Mouse (Mus musculus): ENCODE data around the gene Bdh2. TPM values are rescaled to one million over a fixed set of nuclear protein-coding genes. Genes with fewer than 3 reads are reported as not detected.

Bdh2 gene
- total RNA-seq (2012; rRNA removed) (0.23 and 0.42 TPM in 2 replicates), polyA plus RNA-seq (2012; ENCODE audit: insufficient read depth in 1 of 2, insufficient read length in 2 of 2, low read depth in 1 of 2, low replicate concordance in 2 of 2, missing spikeins in 1 of 2) (under 1 TPM in 1 of 2 experiments, not detected in 1; 0.22 TPM)

DNA sequence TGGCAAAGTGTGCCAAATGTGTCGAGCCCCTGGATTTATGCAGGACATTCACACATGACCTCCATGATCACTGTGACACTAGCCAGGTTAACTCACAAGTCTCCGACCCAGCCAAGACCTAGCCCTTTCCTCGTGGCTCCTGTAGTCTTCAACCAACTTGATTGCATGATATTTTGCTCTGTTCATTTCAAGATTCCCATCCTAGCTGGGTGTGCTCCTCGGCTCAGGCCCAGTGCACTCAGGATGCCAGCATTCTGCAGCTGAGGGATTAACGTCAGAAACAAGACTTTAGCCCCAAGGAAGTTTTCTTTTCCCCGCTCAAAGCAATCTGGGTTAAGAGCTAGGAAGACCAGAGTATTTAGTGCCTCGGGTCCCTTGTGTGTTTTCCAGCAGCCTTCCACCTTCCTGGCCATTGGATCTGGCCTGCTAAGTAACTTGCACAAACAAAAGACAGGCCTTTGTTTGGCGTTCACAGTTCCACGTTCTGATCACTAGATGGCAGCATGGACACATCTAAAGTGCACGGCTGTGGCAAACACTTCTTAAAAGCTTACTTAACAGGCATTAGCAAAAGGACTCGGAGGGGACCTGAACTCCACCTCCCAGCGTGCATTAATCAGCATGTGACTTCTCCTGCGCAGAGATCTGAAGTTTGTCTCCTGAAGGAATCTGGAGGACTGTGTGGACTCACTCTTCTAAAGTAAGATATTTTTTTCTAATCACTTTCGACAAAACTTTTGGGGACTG lies at the start of gene Bdh2:
Bdh2 (plus strand) TSS at position 553 of the 747 bp plus-strand sequence.
- peak within 1 kb of the TSS; percentile 31; the same call in 1 of the 2 replicates for H3K9ac ChIP-seq (ENCODE audit: control insufficient read depth, low read depth, low read length, poor library complexity, severe bottlenecking)
- no peaks in the 10 kb centered on the region for H3K36me3 ChIP-seq (ENCODE audit: control insufficient read depth in 1 of 2, insufficient read depth in 2 of 2, low read length in 2 of 2)
- TF ChIP-seq CHD2 (IDR thresholded peaks at IDR 0.05; ENCODE audit: low read length) (no peak), MEF2A (IDR thresholded peaks at IDR 0.05; ENCODE audit: extremely low read depth, insufficient replicate concordance, low read depth, low read length, poor library complexity, severe bottlenecking) (no peak), HCFC1 (IDR thresholded peaks at IDR 0.05; ENCODE audit: low read depth, low read length) (no peak), TAL1 (IDR thresholded peaks at IDR 0.05; ENCODE audit: low read length) (no peak), E2F4 (IDR thresholded peaks at IDR 0.05; ENCODE audit: borderline replicate concordance, low read depth, low read length) (no peak), TBP (IDR thresholded peaks at IDR 0.05; ENCODE audit: low read depth, low read length) (no peak), USF1 (IDR thresholded peaks at IDR 0.05; ENCODE audit: low read depth, low read length) (peak; percentile 67; the same call in 1 of the 2 replicates), RAD21 (IDR thresholded peaks at IDR 0.05; ENCODE audit: low read depth, low read length) (peak; percentile 97), MXI1 (IDR thresholded peaks at IDR 0.05; ENCODE audit: low read depth, low read length) (peak; percentile 49; the same call in 1 of the 2 replicates), SIN3A (IDR thresholded peaks at IDR 0.05; ENCODE audit: low read length) (peak; percentile 30; the same call in 1 of the 2 replicates), MYB (IDR thresholded peaks at IDR 0.05; ENCODE audit: low read depth, low read length) (no peak), RCOR1 (IDR thresholded peaks at IDR 0.05; ENCODE audit: low read depth, low read length) (no peak), KAT2A (conservative IDR thresholded peaks at IDR 0.05; ENCODE audit: low read depth, low read length) (no peak), CTCF (IDR thresholded peaks at IDR 0.05 in 2 of 3, conservative IDR thresholded peaks at IDR 0.05 in 1 of 3; ENCODE audit: control insufficient read depth in 1 of 3, insufficient read depth in 1 of 3, low read depth in 2 of 3, low read length in 3 of 3, poor library complexity in 1 of 3, severe bottlenecking in 1 of 3) (peak; percentile 83 to 95 (median 87)), SMC3 (IDR thresholded peaks at IDR 0.05; ENCODE audit: low read depth, low read length) (peak; percentile 87), ZC3H11A (IDR thresholded peaks at IDR 0.05; ENCODE audit: low read depth, low read length) (peak; percentile 90)
- no peaks in the 10 kb centered on the region for H3K4me1 ChIP-seq (ENCODE audit: control insufficient read depth in 1 of 2, insufficient read depth in 2 of 2, low read length in 2 of 2)
- H3K79me2 ChIP-seq (ENCODE audit: control insufficient read depth, insufficient read depth, low read length, poor library complexity), result no peaks in the 10 kb centered on the region
- H3K27me3 ChIP-seq (ENCODE audit: control insufficient read depth in 1 of 2, insufficient read depth in 2 of 2, low read length in 2 of 2), result no peaks in the 10 kb centered on the region
- H3K27ac ChIP-seq (ENCODE audit: control insufficient read depth, low read depth, low read length), result no peak within 1 kb of the TSS
- H3K9me3 ChIP-seq (replicated peaks; ENCODE audit: insufficient read depth, low read length), result no peaks in the 10 kb centered on the region
- H3K4me3 ChIP-seq (ENCODE audit: control insufficient read depth in 1 of 2, insufficient read depth in 1 of 2, low read depth in 2 of 2, low read length in 2 of 2), result peak within 1 kb of the TSS; percentile 13 to 28; a peak in 2 of 4 replicates
- peak; percentile 91 for DNase-seq (ENCODE audit: low read depth, low spot score)

- H3K4me3 ChIP-seq (ENCODE audit: control insufficient read depth in 1 of 2, insufficient read depth in 1 of 2, low read depth in 2 of 2, low read length in 2 of 2), result no peak overlapping the region
- peaks cover 0 to 54% of the 10 kb centered on the region in 2 experiments; a peak in 2 of 4 replicates for H3K36me3 ChIP-seq (ENCODE audit: control insufficient read depth in 1 of 2, insufficient read depth in 2 of 2, low read length in 2 of 2)
- H3K79me2 ChIP-seq (ENCODE audit: control insufficient read depth, insufficient read depth, low read length, poor library complexity), result no peaks in the 10 kb centered on the region
- no peak overlapping the region for H3K9ac ChIP-seq (ENCODE audit: control insufficient read depth, low read depth, low read length, poor library complexity, severe bottlenecking)
- TF ChIP-seq SMC3 (IDR thresholded peaks at IDR 0.05; ENCODE audit: low read depth, low read length) (no peak), TBP (IDR thresholded peaks at IDR 0.05; ENCODE audit: low read depth, low read length) (no peak), POLR2A (IDR thresholded peaks at IDR 0.05; ENCODE audit: control insufficient read depth in 1 of 2, insufficient read depth in 1 of 2, low read depth in 1 of 2, low read length in 2 of 2, poor library complexity in 1 of 2) (no peak), USF2 (IDR thresholded peaks at IDR 0.05; ENCODE audit: borderline replicate concordance in 1 of 2, insufficient read depth in 1 of 2, low read depth in 1 of 2, low read length in 2 of 2) (no peak), MXI1 (IDR thresholded peaks at IDR 0.05; ENCODE audit: low read depth, low read length) (no peak), NRF1 (IDR thresholded peaks at IDR 0.05; ENCODE audit: insufficient read depth, low read depth, low read length, poor library complexity, severe bottlenecking) (no peak), ETS1 (IDR thresholded peaks at IDR 0.05; ENCODE audit: low read depth, low read length) (no peak), POLR2AphosphoS2 (IDR thresholded peaks at IDR 0.05; ENCODE audit: low read length) (no peak), NELFE (IDR thresholded peaks at IDR 0.05; ENCODE audit: low read depth, low read length) (no peak), MAX (IDR thresholded peaks at IDR 0.05; ENCODE audit: low read length) (no peak), UBTF (IDR thresholded peaks at IDR 0.05; ENCODE audit: borderline replicate concordance, insufficient read depth, low read depth, low read length) (no peak), CHD2 (IDR thresholded peaks at IDR 0.05; ENCODE audit: low read length) (no peak), MYC (IDR thresholded peaks at IDR 0.05; ENCODE audit: low read depth, low read length) (no peak), HCFC1 (IDR thresholded peaks at IDR 0.05; ENCODE audit: low read depth, low read length) (no peak)
- no peak overlapping the region for H3K27ac ChIP-seq (ENCODE audit: control insufficient read depth, low read depth, low read length)
- no peak for DNase-seq (ENCODE audit: low read depth, low spot score)
- H3K27me3 ChIP-seq (ENCODE audit: control insufficient read depth in 1 of 2, insufficient read depth in 2 of 2, low read length in 2 of 2), result no peaks in the 10 kb centered on the region
- H3K4me1 ChIP-seq (ENCODE audit: control insufficient read depth in 1 of 2, insufficient read depth in 2 of 2, low read length in 2 of 2), result no peaks in the 10 kb centered on the region
- H3K9me3 ChIP-seq (replicated peaks; ENCODE audit: insufficient read depth, low read length), result no peaks in the 10 kb centered on the region
Observed at GRCm38 (mm10) chr3:135232058-135232457, 49.0 kb upstream of the Bdh2 start.
